Mouse (Mus musculus) lung, postnatal 10 days (tissue): Measurements from ENCODE around the gene Ston1.

Experiments used
- DNase-seq: peaks from one replicate; pipeline ENCODE4 v3.0.0; 2021

The Ston1 gene

DNA sequence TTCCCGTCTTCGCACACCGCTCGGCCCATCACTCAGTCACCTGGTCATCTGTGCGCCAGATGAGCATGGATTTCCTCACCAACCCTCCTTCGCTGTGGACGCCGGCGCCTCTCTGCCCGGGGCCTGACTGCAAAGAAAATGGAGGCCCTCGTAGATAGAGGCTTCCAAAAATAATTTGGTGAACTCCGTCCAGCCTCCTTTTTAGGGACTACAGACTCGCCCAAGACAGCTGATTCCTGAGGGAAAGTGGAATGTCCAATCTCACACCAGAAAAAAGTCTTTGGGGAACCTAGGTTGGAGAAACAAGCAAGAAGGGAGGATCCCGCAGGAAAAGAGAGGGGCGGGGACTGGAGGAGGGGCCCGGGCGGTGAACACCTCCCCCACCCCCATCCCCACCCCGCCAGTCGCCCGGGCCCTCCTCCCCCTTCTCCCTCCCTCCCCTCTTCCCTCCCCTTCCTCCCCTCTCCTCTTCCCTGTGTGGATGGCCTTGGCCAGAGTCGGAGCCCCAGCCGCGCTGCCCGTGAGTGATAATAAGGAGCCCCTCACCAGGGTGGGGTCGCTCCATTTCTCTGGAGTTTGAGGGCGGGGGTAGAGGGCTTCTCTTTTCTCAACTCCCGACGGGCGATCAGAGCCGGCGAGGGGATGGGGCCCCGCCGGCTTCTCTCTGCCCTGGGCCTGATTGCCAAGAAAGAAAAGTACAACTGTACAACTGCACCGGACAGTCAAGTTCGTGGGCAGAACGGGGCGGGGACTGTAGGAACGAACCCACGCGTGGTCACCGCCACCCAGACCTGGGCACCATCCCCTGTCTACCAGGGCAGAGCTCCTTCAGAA, at the start of gene Ston1:
TSS of gene Ston1 (plus strand) at position 463 of the 834 bp plus-strand sequence.
- DNase-seq = peak; percentile 78

DNA sequence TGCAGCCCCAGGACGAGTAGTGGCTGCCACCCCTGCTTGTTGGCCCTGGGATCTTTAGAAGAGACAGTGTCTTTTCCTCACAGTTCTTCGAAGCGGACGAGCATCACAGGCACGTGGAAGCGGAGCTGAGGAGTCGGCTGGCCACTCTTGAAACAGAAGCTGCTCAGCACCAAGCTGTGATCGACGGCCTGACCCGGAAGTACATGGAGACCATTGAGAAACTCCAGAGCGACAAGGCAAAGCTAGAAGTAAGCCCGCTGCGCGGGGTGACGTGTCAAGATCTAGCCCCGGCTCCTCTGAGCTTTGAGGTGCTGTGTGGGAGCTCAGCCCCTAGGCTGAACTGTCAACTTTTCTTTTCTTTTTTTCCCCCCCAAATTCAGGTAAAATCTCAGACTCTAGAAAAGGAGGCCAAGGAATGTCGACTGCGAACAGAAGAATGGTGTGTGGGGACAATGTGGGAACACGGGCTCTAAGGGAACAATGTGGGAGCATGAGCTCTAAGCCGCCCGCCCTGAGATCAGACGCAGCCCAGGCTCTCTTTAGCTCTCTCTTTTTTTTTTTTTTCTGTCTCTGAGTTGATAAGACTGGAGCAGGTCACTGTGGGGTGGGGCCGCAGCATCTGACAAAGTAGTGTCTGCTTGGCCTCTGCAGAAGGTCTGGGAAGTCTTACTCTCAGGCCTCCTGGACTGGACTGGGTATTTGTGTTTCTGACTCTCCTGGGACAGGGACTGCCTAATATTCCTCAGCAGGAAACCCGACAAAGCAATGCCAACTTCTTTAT, 47.9 kb upstream of the Ston1 start:
- no peak for DNase-seq

DNA sequence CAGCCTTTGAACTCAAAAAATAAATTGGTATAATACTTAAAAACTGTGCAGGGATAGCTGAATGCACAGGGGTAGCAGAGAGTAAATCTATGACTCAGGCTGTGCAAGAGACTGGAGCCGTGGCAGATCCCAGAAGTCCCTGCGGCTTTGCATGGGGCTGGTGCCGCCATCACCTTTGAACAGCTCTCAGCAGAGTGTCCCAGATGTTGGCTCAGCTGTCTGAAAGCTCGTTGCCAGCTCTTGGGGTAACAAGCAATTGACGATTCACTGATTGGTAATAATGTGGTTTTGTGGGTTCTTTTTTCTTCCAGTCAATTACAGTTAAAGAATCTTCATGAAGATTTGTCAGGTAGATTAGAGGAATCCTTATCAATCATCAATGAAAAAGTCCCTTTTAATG, 47.1 kb upstream of the Ston1 start:
- no peak for DNase-seq

DNA sequence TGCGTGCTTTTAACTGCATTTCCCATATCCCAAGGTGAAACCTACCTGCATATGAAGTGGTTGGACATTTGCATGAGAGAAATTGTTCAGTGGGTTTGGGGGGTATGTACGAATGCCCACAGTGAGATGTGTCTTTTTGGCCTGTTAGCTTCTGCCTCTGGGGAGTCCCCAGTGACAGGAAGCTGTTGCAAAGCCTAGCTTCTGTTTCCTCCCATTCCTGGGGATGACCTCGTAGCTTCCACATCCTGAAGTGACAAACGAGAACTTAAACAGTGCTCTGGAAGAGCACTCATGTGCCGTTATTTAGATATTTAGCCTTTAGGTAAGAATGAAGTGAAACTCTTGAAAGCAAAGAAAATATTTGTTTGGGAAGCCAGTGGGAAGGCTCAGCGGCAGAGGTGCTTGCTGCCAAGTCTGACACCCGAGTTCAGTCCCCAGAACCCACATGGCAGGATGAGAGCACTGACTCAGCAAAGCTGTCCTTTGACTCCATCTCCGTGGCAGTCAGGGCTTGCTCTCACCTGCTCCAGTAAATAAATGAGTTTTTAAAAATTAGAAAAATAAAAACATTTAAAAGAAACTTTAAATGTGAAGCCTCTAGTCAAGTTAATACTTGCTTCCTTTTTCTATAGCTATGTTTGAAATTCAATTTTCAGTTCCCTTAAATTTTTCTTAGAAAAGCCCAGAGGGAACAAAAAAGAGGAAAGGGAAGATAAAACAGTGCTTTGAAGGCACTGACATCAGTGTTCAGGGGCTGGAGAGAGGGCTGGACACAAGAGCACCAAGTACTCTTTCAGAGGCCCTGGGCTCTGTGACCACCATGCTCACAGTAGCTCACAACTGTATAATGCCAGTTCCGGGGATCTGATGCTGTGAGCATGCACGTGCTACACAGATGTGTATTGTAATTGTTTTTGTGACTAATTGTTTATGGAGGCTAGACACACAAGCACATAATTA, 46.2 kb upstream of the Ston1 start:
- peak; percentile 15 for DNase-seq

- DNase-seq = no peak
These were observed 44.9 kb upstream of the Ston1 start for GRCm38 (mm10) chr17:88552556-88552955.

DNA sequence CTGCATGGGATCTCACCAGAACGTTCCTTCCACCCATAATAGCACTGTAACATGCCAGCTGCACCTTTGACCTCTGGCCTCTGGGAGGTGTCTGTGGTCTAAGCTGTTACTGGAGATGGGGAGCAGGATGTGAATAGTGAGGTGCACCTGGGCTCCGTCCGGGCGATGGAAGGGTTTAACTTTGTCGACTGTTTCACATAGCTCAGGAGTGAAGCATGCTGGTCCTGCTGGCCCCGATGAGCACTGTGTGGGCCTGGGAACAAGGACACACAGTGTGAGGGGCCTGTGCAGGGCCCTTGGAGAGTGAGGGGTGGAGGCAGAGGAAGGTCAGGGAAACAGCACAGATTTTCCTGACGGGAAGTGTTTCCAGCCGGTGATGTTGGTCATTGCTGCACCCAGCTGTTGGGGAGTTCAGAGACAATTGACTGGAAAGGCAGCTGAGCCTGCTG, 44.5 kb upstream of the Ston1 start:
- peak; percentile 53 for DNase-seq

DNA sequence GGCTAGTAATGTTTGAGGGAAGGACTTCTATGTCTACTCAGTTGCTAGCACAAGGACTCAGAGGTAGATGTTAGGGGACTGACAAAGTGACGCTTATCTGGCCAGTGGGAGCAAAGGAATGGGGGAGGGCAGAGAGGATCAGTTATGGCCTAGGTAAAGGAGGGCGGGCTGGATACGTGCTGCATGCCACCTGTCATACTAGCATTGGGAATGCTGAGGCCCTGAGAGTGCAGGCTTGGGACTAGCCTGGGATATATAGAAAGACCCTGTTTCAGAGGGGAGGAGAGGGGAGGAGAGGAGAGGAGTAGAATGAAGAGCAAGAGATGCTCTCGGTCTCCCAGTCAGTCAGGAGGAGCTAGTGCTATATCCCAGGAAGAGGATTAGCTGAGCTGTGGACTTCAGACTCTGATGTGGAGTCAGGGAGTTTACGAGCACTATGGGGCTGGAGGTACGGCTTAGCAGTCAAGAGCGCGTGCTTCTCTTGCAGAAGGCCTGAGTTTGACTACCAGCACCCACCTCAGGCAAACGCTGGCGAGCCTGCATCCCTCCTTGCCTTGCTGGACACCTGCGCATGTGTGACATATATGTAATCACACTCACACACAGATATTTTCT, 43.9 kb upstream of the Ston1 start:
- no peak for DNase-seq

DNA sequence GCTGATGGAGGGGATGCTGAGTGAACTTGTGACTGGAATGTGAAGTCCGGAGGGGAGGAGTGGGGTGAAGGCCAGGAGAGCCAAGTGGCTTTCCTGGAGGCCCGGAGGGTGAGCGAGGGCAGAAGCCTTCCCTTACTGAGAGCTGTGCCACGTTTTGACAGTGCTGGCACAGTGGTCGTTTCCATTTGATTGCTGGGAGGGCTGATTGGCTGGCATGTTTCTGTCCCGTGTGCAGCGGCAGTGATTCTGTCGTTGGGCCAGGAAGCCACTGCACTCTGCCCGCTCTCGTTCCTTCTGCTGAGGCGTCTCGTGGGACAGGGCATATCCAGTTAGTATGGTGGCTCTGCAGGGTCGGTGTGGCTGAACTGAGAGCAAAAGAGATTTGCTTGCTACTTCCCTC, 41.3 kb upstream of the Ston1 start:
- DNase-seq = no peak

- DNase-seq = no peak
These were observed 40.8 kb upstream of the Ston1 start for GRCm38 (mm10) chr17:88556688-88557087.

GRCm38 (mm10) chr17:88558168-88558842, 39.2 kb upstream of the Ston1 start:
- peak; percentile 89 for DNase-seq

DNA sequence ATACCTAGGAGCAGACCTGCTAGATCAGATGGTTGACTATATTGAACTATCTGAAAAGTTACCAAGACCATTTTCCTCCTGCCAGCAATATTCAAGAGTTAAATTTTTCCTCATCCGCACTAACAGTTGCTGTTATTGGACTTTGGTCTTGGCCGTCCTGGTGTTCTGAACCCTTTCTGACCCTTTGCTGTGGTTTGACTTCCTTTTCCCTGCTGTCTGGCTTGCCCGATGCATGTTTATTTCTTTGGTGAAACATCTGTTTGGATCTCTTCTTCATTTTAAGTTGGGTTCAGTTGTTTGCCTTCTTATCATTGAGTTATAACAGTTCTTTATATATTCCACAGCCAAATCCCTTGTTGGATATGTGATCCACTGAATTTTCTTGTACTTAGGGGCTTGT, 33.9 kb upstream of the Ston1 start:
- peak; percentile 44 for DNase-seq

DNA sequence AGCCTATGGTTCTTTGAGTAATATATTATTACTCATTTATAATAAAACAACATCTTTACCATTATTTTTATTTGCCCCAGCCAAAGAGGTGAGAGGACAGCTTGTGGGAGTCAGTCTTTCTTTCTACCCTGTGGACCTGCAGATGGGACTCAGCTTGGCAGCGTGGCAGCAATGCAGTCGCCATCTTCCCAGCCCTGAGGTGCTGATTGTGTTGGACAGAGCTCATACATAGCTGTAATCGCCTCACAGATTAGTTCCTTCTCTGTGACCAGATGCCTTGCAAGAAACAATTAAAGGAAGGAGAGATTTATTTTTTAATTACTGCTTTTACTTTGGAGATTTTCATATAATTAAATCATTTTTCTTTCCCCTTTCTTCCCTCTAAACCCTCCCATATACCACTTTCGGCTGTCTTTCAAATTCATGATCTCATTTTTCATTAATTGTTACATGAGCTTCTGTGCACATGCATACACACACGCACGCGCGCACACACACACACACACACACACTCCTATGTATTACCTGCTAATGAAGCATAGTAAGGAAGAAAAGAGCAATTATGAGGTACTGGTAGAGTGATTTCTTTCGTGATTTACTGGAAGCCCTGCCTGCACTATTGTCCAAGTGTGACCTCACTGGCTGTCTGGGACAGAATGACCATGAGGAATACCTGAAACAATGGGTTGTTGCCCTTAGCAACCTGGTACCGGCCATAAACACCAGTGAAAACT, 27.5 kb upstream of the Ston1 start:
- DNase-seq = no peak

- DNase-seq = no peak
These were observed 26.7 kb upstream of the Ston1 start for GRCm38 (mm10) chr17:88570784-88571183.

DNA sequence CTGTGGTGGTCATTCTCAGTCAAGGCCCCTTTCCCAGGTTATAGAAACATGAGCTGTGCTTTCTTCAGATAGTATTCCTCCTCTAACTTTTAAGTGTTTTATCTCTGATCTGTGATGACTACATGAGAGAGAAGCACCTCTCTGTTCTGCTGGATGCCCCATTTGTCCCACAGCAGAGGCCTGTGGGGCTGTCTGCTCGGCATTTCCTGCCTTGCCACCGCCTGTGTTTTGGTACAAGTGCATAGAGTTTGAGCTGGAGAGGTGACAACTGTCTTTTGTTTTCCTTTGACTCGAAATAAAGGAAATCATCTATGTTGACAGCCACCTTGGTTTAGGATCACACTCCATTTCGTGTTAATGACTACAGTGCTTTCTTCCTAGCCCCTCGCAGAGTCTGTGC, 22.7 kb upstream of the Ston1 start:
- no peak for DNase-seq

DNA sequence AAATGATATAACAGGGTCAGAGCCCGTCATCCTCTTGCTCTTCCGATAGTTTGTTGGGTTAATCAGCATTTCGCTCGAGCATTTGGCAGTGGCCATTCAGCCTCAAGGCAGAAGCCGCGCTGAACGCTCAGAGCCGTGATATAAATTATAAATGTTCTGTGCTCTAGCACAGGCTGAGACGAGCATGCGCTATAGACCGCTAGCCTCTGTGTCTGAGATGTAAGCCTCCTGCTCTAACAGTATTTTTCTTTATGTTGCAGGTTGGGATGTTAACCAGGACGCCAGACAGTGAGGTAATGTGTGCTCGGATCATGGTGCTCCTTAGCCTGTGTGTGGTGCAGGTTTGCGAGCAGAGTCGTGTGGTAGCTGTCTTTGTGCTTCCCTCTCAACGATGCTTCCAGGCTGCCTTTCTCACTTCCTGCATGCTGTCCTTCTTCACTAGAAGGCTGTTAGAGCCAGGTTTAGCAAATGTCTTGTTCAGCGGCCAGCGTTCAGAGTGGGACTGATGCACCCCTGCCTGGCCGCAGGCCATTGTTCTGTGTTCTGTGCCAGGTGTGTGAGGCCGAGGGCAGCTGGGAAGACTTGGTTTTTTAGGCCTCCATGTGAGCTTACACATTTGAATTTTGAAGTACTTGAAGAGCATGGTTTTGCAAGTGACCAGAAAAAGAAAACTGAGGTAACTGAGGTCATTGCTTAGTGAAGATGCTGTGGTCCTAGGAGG, 18.8 kb upstream of the Ston1 start:
- no peak for DNase-seq

DNA sequence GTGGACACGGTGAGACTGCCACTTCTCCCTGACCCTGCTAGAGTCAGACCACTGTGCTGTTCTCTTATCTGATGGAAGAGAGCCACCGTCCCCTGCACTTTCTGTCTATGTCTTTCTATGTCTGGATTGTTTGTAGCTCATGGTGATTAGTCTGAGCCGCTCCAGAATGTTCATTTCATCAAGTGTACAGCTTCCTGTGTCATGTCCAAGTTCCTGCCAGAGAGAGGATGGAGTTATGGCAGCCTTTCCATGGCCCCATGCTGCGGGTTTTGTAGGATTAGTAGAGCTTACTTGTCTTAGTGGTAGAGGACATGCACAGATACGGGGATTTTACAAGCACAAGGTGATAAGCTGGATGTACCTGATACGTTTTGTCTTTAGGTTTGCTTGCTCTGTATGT, 16.9 kb upstream of the Ston1 start:
- DNase-seq = peak; percentile 27

- DNase-seq = peak; percentile 34
These were observed 15.9 kb upstream of the Ston1 start for GRCm38 (mm10) chr17:88581511-88582021.

DNA sequence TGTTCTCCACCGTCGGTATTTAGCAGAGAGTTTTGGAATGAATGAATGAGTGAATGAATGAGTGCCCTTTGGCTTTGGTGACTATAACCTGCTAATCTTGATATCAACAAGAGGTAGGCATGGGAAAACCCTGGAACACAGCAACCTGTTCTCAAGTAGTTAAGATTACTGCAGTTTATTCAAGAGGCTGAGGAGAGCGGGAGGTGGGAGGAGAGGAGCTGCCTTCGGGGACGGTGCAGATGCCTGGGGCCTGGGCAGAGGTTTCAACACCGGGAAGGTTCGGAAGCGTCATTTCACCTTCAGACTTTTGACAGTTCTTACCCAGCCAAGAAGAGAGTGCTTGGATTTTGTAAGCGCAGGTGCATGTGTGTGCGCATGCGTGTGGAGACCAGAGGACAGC, 14.5 kb upstream of the Ston1 start:
- DNase-seq = no peak

DNA sequence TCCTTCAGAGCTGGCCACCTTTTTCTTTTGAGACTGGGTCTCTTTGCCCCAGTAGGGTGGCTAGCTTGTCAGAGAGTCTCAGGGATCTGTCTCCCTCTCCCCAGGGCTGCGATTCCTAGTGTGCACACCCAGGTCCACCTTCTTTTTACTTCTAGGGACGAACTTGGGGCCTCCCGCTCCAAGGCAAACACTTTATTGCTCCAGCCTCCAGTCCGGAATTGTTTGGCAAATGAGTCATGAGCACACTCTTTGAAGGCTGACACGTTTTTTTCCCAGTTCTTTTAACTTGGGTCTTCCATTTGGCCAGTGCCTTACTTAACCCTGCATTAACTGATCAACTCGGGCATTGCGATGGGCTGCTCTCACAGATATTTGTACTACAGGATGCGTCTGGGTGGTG, 14.1 kb upstream of the Ston1 start:
- DNase-seq = no peak

DNA sequence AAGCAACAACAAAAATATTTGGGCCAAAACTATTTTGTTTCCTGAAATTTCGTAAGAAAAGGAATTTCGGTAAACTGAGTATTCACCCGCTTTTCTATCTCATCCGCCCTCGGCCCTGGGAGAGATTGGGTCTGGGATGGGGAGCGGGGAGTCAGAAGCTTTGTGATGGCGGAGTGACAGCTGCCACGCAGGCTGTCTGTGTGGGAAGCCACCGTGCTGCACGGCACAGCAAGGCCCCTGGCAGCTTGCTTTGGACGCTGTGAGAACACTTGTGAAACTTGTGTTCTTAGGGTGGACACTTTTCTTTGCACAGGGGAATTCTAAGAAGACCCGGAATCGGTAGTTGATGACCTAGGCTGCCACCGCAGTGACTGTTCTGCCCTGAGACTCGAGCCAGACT, 10.1 kb upstream of the Ston1 start:
- no peak for DNase-seq
